Mouse (Mus musculus) yolk sac, embryonic 10.5 days (tissue): ENCODE results near the gene Gm49380.

ENCODE experiments used
- DNase-seq: peaks from one replicate; pipeline ENCODE4 v3.0.0-alpha.2; 2017; ENCODE audit warnings: low spot score

Gene Gm49380

GRCm38 (mm10) chr9:44088877-44089608 is 24.3 kb downstream of the Gm49380 start:
- DNase-seq = no peak

- DNase-seq = no peak
Observed at GRCm38 (mm10) chr9:44087761-44088455, 25.4 kb downstream of the Gm49380 start.

GRCm38 (mm10) chr9:44086960-44087359 is 26.3 kb downstream of the Gm49380 start:
- no peak for DNase-seq

- no peak for DNase-seq
Observed at GRCm38 (mm10) chr9:44085741-44086665, 27.3 kb downstream of the Gm49380 start.

- DNase-seq = no peak
Observed at GRCm38 (mm10) chr9:44085276-44085675, 28.0 kb downstream of the Gm49380 start.

- peak; percentile 93 for DNase-seq
Observed at GRCm38 (mm10) chr9:44084659-44085229, 28.6 kb downstream of the Gm49380 start.

- DNase-seq = no peak
Observed at GRCm38 (mm10) chr9:44084236-44084635, 29.1 kb downstream of the Gm49380 start.

- peak; percentile 69 for DNase-seq
Observed at GRCm38 (mm10) chr9:44083392-44084121, 29.7 kb downstream of the Gm49380 start.

- DNase-seq = no peak
Observed at GRCm38 (mm10) chr9:44082266-44082665, 31.0 kb downstream of the Gm49380 start.

- DNase-seq = no peak
Observed at GRCm38 (mm10) chr9:44081581-44081980, 31.7 kb downstream of the Gm49380 start.

- no peak for DNase-seq
Observed at GRCm38 (mm10) chr9:44080953-44081352, 32.3 kb downstream of the Gm49380 start.

GRCm38 (mm10) chr9:44079997-44080780 is 33.1 kb downstream of the Gm49380 start:
- DNase-seq = no peak

- DNase-seq = peak; percentile 29
Observed at GRCm38 (mm10) chr9:44078955-44079756, 34.1 kb downstream of the Gm49380 start.

- no peak for DNase-seq
Observed at GRCm38 (mm10) chr9:44078136-44078797, 35.0 kb downstream of the Gm49380 start.

GRCm38 (mm10) chr9:44077266-44077910 is 35.9 kb downstream of the Gm49380 start:
- DNase-seq = no peak

GRCm38 (mm10) chr9:44076764-44077120 is 36.6 kb downstream of the Gm49380 start:
- DNase-seq = peak; percentile 75

- DNase-seq = no peak
Observed at GRCm38 (mm10) chr9:44075996-44076763, 37.1 kb downstream of the Gm49380 start.
